ENCODE assay signal across 9 mouse cellular contexts in the genomic region with DNA sequence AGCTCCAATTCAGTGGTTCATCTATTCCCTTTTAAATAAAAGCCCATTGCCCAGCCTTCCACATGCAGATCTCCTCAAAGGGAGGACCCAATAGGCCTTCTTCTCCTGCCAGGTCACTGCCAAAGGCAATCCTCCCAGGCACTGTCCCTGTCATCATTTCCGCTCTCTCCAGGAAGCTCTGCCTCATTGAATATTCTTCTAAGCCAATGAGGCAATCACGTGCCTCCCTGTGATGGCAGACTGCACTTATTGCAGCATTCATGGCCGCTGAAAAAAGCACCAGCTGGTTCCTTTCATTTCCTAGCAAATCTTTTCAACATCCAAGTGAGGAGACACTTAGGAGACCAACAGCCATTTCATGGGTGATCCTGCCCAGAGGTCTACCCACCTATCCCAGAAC.
A peak's percentile ranks its signal among the peaks of the same experiment; 100 is the strongest.
DNase-seq lines count a peak whose midpoint lies in the region; ATAC-seq lines count a peak whose summit lies in the region.
"Had no signal": no experiment of that assay in that cellular context is flagged by ENCODE, and none has a peak within 500 bp of the region (broad histone marks: within the 10 kb centered on the region; RNA-seq: fewer than 3 reads in every experiment).

No protein-coding gene starts in this region.

- ATAC-seq in neural tube, embryonic 11.5 days (ENCODE audit: insufficient read depth, low FRiP score, low TSS enrichment) = no peak
- ATAC-seq in neural tube, embryonic 15.5 days (ENCODE audit: low FRiP score) = no peak
- peak; percentile 82 for ATAC-seq in forebrain, embryonic 14.5 days
- ATAC-seq in granulocyte monocyte progenitor cell, adult 5-6 weeks (replicated peaks; ENCODE audit: poor library complexity, severe bottlenecking) = no peak

- no peaks in the 10 kb centered on the region for H3K36me3 ChIP-seq in neural tube, embryonic 11.5 days (ENCODE audit: control insufficient read depth, insufficient read depth, low read length)
- H3K36me3 ChIP-seq in neural tube, embryonic 15.5 days = no peaks in the 10 kb centered on the region
- H3K36me3 ChIP-seq in forebrain, embryonic 14.5 days (ENCODE audit: control insufficient read depth, insufficient read depth, low read length) = no peaks in the 10 kb centered on the region
- H3K36me3 ChIP-seq in midbrain, embryonic 10.5 days = no peaks in the 10 kb centered on the region

- H3K9me3 ChIP-seq in neural tube, embryonic 11.5 days (ENCODE audit: control insufficient read depth, low read length) = no peaks in the 10 kb centered on the region
- no peaks in the 10 kb centered on the region for H3K9me3 ChIP-seq in neural tube, embryonic 15.5 days (replicated peaks)
- no peaks in the 10 kb centered on the region for H3K9me3 ChIP-seq in forebrain, embryonic 14.5 days (replicated peaks; ENCODE audit: control insufficient read depth, low read length)
- no peaks in the 10 kb centered on the region for H3K9me3 ChIP-seq in midbrain, embryonic 10.5 days (replicated peaks)

- DNase-seq in neural tube, embryonic 11.5 days (ENCODE audit: low spot score) = peak; percentile 15
- DNase-seq in forebrain, embryonic 14.5 days (ENCODE audit: low spot score) = peak; percentile 63
- DNase-seq in midbrain, embryonic 10.5 days (ENCODE audit: low spot score) = peak; percentile 13
- DNase-seq in yolk sac, embryonic 10.5 days (ENCODE audit: low spot score) = no peak
- no peak for DNase-seq in testis, postnatal 14 days (ENCODE audit: low spot score)
- DNase-seq: gastrocnemius, postnatal 25 days; heart, postnatal 4 days had no signal

- H3K4me2 ChIP-seq in neural tube, embryonic 11.5 days (ENCODE audit: low read depth) = no peak overlapping the region
- H3K4me2 ChIP-seq in neural tube, embryonic 15.5 days = no peak overlapping the region
- no peak overlapping the region for H3K4me2 ChIP-seq in forebrain, embryonic 14.5 days (ENCODE audit: low read length)

- WGBS in neural tube, embryonic 11.5 days = 41% methylated on average over 3 of the region's 3 CpGs
- WGBS in neural tube, embryonic 15.5 days = 10% methylated on average over 3 of the region's 3 CpGs
- 17% methylated on average over 3 of the region's 3 CpGs for WGBS in forebrain, embryonic 14.5 days
- 60% methylated on average over 3 of the region's 3 CpGs for WGBS in midbrain, embryonic 10.5 days

- no peak overlapping the region for H3K27ac ChIP-seq in neural tube, embryonic 11.5 days (ENCODE audit: low read depth, low read length)
- H3K27ac ChIP-seq in neural tube, embryonic 15.5 days (replicated peaks) = no peak overlapping the region
- H3K27ac ChIP-seq in forebrain, embryonic 14.5 days (ENCODE audit: low read depth, low read length) = no peak overlapping the region; the same call in 1 of the 2 replicates
- H3K27ac ChIP-seq in midbrain, embryonic 10.5 days (replicated peaks) = peak overlapping the region; percentile 23; the same call in 1 of the 2 replicates

- no peak overlapping the region for H3K9ac ChIP-seq in neural tube, embryonic 11.5 days (ENCODE audit: low read length)
- no peak overlapping the region for H3K9ac ChIP-seq in neural tube, embryonic 15.5 days (replicated peaks)
- no peak overlapping the region for H3K9ac ChIP-seq in forebrain, embryonic 14.5 days (ENCODE audit: low read length)

- H3K4me1 ChIP-seq in neural tube, embryonic 11.5 days (ENCODE audit: control insufficient read depth, insufficient read depth, low read length) = no peaks in the 10 kb centered on the region
- H3K4me1 ChIP-seq in neural tube, embryonic 15.5 days = no peaks in the 10 kb centered on the region
- H3K4me1 ChIP-seq in forebrain, embryonic 14.5 days (ENCODE audit: control insufficient read depth, insufficient read depth, low read length) = no peaks in the 10 kb centered on the region; the same call in 1 of the 2 replicates
- peaks cover 13% of the 10 kb centered on the region for H3K4me1 ChIP-seq in midbrain, embryonic 10.5 days

- H3K27me3 ChIP-seq in neural tube, embryonic 11.5 days (ENCODE audit: control insufficient read depth, insufficient read depth, low read length) = no peaks in the 10 kb centered on the region
- H3K27me3 ChIP-seq in neural tube, embryonic 15.5 days (replicated peaks) = no peaks in the 10 kb centered on the region
- no peaks in the 10 kb centered on the region for H3K27me3 ChIP-seq in forebrain, embryonic 14.5 days (replicated peaks; ENCODE audit: control insufficient read depth, insufficient read depth, low read length)
- no peaks in the 10 kb centered on the region for H3K27me3 ChIP-seq in midbrain, embryonic 10.5 days (ENCODE audit: low read depth, poor library complexity, severe bottlenecking)

- no peak overlapping the region for H3K4me3 ChIP-seq in neural tube, embryonic 11.5 days (ENCODE audit: low read depth, low read length)
- H3K4me3 ChIP-seq in neural tube, embryonic 15.5 days (replicated peaks) = no peak overlapping the region
- no peak overlapping the region for H3K4me3 ChIP-seq in forebrain, embryonic 14.5 days (ENCODE audit: low read depth, low read length)
- no peak overlapping the region for H3K4me3 ChIP-seq in midbrain, embryonic 10.5 days

Comparison
In these comparisons a context has a peak if more than half of its experiments do, and no peak if none do; other contexts are left out.
1. DNase-seq: peak in neural tube, embryonic 11.5 days (single experiment), forebrain, embryonic 14.5 days (single experiment) and midbrain, embryonic 10.5 days (single experiment); none in yolk sac, embryonic 10.5 days (single experiment) and testis, postnatal 14 days (single experiment).